Mouse (Mus musculus) left cerebral cortex, postnatal 36 days (tissue): ENCODE measurements around the gene Ccser1. TPM values are rescaled to one million over a fixed set of nuclear protein-coding genes. Genes with fewer than 3 reads are reported as not detected.

ENCODE experiments used
- DNase-seq, 2 experiments: peaks; one replicate each; pipeline ENCODE4 v3.0.0; 2021 to 2022; ENCODE audit warnings: low spot score in 2 of 2, mixed read lengths in 1 of 2
- intact Hi-C: fragments of 180-260 bp; cut with DNase I; formaldehyde crosslinking; loops from one replicate; pipeline ENCODE4 v1.15.1; 2025
- total RNA-seq, 2 experiments: library from RNA; stranded (reverse); gene quantifications; 2 replicates each; pipeline ENCODE4 v1.2.3; 2021

Gene Ccser1
- 10 to 100 TPM; 26.3 to 31.8 TPM for total RNA-seq

GRCm38 (mm10) chr6:61179949-61180755 is at the start of gene Ccser1:
Ccser1 (plus strand) TSS chr6:61180324.
- intact Hi-C loops: loop anchor here (5.0 to 10.0 kb wide), 2 partner anchors 118 to 125 kb away; no protein-coding TSS in a partner anchor
- peak; percentile 72 to 83 for DNase-seq

GRCm38 (mm10) chr6:61136436-61136835 is 43.7 kb upstream of the Ccser1 start:
- intact Hi-C loops: no loop called here
- no peak for DNase-seq

- no peak for DNase-seq
- intact Hi-C loops: no loop called here
These were observed 37.1 kb upstream of the Ccser1 start for GRCm38 (mm10) chr6:61143031-61143430.

GRCm38 (mm10) chr6:61152924-61153323 is 27.2 kb upstream of the Ccser1 start:
- DNase-seq: no peak
- intact Hi-C loops: no loop called here

GRCm38 (mm10) chr6:61154654-61155053 is 25.5 kb upstream of the Ccser1 start:
- no peak for DNase-seq
- intact Hi-C loops: no loop called here

- intact Hi-C loops: no loop called here
These were observed 25.0 kb upstream of the Ccser1 start for GRCm38 (mm10) chr6:61155059-61155629.

GRCm38 (mm10) chr6:61155718-61156117 is 24.4 kb upstream of the Ccser1 start:
- intact Hi-C loops: no loop called here
- DNase-seq: no peak

More at GRCm38 (mm10) chr6:61155059-61155629, 25.0 kb upstream of the Ccser1 start:
- DNase-seq: no peak

- intact Hi-C loops: no loop called here
- no peak for DNase-seq
These were observed 18.0 kb upstream of the Ccser1 start for GRCm38 (mm10) chr6:61162117-61162516.

- intact Hi-C loops: no loop called here
- DNase-seq: no peak
These were observed 13.2 kb upstream of the Ccser1 start for GRCm38 (mm10) chr6:61166891-61167290.

- intact Hi-C loops: no loop called here
- DNase-seq: no peak
These were observed 4.0 kb upstream of the Ccser1 start for GRCm38 (mm10) chr6:61176126-61176525.

- intact Hi-C loops: no loop called here
These were observed 2.6 kb upstream of the Ccser1 start for GRCm38 (mm10) chr6:61177476-61177875.

GRCm38 (mm10) chr6:61179641-61179948 is 529 bp upstream of the Ccser1 start:
- no peak for DNase-seq
- intact Hi-C loops: no loop called here

More at GRCm38 (mm10) chr6:61177476-61177875, 2.6 kb upstream of the Ccser1 start:
- no peak for DNase-seq

- DNase-seq: peak; percentile 39 to 57
- intact Hi-C loops: loop anchor here (5.0 to 10.0 kb wide), 2 partner anchors 118 to 124 kb away; no protein-coding TSS in a partner anchor
These were observed 650 bp downstream of the Ccser1 start for GRCm38 (mm10) chr6:61180756-61181191.

GRCm38 (mm10) chr6:61189029-61189428 is 8.9 kb downstream of the Ccser1 start:
- no peak for DNase-seq
- intact Hi-C loops: loop anchor here (10.0 kb wide), 1 partner anchor 116 kb away; no protein-coding TSS in a partner anchor

- intact Hi-C loops: no loop called here
- peak in 1 of 2 experiments; percentile 7 for DNase-seq
These were observed 11.7 kb downstream of the Ccser1 start for GRCm38 (mm10) chr6:61191597-61192386.

- intact Hi-C loops: no loop called here
- DNase-seq: no peak
These were observed 23.2 kb downstream of the Ccser1 start for GRCm38 (mm10) chr6:61203344-61203743.

- no peak for DNase-seq
- intact Hi-C loops: no loop called here
These were observed 25.9 kb downstream of the Ccser1 start for GRCm38 (mm10) chr6:61206042-61206441.

- no peak for DNase-seq
- intact Hi-C loops: no loop called here
These were observed 26.5 kb downstream of the Ccser1 start for GRCm38 (mm10) chr6:61206619-61207018.

- intact Hi-C loops: no loop called here
- no peak for DNase-seq
These were observed 30.1 kb downstream of the Ccser1 start for GRCm38 (mm10) chr6:61210061-61210737.

GRCm38 (mm10) chr6:61215705-61216104 is 35.6 kb downstream of the Ccser1 start:
- intact Hi-C loops: no loop called here
- DNase-seq: no peak
